Mouse (Mus musculus) neural tube, embryonic 13.5 days (tissue): Measurements from ENCODE around the gene Luzp1. TPM values are rescaled to one million over a fixed set of nuclear protein-coding genes. Genes with fewer than 3 reads are reported as not detected.
A peak's percentile ranks its signal among the peaks of the same experiment; 100 is the strongest.

Source experiments
- ATAC-seq: fragments of 200-750 bp; cut with Nextera tagmentation; 2 replicates; pipeline ENCODE4 v1.8.0; 2017; ENCODE audit warnings: low read depth, mild to moderate bottlenecking, moderate TSS enrichment, moderate library complexity
- H3K27ac ChIP-seq: fragments of 300-500 bp; sonication (generic); replicated peaks from 2 replicates; pipeline ENCODE4 v1.5.1; 2015; ENCODE audit warnings: moderate library complexity, mild to moderate bottlenecking, inconsistent platforms
- H3K27me3 ChIP-seq: fragments of 300-500 bp; sonication (generic); 2 replicates; pipeline ENCODE4 v1.6.1; 2015; ENCODE audit warnings: mild to moderate bottlenecking, inconsistent platforms
- H3K36me3 ChIP-seq: fragments of 300-500 bp; sonication (generic); 2 replicates; pipeline ENCODE4 v1.6.1; 2015; ENCODE audit warnings: mild to moderate bottlenecking, inconsistent platforms
- H3K4me1 ChIP-seq: fragments of 300-500 bp; sonication (generic); replicated peaks from 2 replicates; pipeline ENCODE4 v1.6.1; 2015; ENCODE audit warnings: inconsistent platforms
- H3K4me2 ChIP-seq: fragments of 300-500 bp; sonication (generic); 2 replicates; pipeline ENCODE4 v1.6.1; 2015; ENCODE audit warnings: inconsistent platforms, mild to moderate bottlenecking, moderate library complexity
- H3K4me3 ChIP-seq: fragments of 300-500 bp; sonication (generic); 2 replicates; pipeline ENCODE4 v1.5.1; 2015; ENCODE audit warnings: mild to moderate bottlenecking, inconsistent platforms
- H3K9ac ChIP-seq: fragments of 300-500 bp; sonication (generic); 2 replicates; pipeline ENCODE4 v1.6.1; 2015; ENCODE audit warnings: moderate library complexity, mild to moderate bottlenecking, inconsistent platforms
- H3K9me3 ChIP-seq: fragments of 300-500 bp; sonication (generic); 2 replicates; pipeline ENCODE4 v1.6.1; 2016; ENCODE audit warnings: inconsistent platforms
- WGBS: fragments of 180-500 bp; shearing (Covaris S2); methylation state at CpG from one replicate; pipeline ENCODE4 v1.1.7; 2015; 5-methylcytosine and 5-hydroxymethylcytosine counted together
- polyA plus RNA-seq: library from polyadenylated mRNA; unstranded; fragments of >200 nt; fragmentation: Nextera tagmentation; extraction: Ambion mirVana; gene quantifications from 2 replicates; pipeline ENCODE4 v1.2.1, GENCODE M21; 2015

The Luzp1 gene
- polyA plus RNA-seq, 1 experiment from 2014 or later: 70.9 TPM

DNA sequence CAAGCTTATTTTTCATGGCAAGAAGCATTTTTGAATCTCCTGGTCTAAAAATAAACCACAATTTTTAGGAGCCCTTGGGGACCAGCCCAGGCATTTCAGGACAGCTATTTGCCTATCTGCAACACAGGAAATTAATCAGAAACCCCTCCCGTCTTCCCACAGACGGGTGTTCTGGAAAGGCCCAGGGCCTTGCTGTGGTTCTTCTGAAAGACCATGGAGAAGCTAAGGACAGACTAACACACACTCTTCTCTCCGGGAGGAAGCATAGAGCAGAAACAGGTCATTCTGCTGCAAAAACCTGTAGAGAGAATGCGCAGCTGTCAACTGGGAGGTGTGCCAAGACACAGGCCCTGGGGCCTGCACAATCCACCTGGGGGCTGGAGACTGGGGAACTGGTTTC, 3.3 kb upstream of the Luzp1 start:
- Histone ChIP-seq H3K4me1 (peaks cover 51% of the 10 kb centered on the region), H3K27ac (no peak overlapping the region), H3K9me3 (no peaks in the 10 kb centered on the region), H3K36me3 (no peaks in the 10 kb centered on the region), H3K4me2 (no peak overlapping the region), H3K9ac (no peak overlapping the region), H3K4me3 (no peak overlapping the region), H3K27me3 (peaks cover 35% of the 10 kb centered on the region)
- WGBS: 47% methylated on average over 4 of the region's 4 CpGs
- no peak for ATAC-seq

DNA sequence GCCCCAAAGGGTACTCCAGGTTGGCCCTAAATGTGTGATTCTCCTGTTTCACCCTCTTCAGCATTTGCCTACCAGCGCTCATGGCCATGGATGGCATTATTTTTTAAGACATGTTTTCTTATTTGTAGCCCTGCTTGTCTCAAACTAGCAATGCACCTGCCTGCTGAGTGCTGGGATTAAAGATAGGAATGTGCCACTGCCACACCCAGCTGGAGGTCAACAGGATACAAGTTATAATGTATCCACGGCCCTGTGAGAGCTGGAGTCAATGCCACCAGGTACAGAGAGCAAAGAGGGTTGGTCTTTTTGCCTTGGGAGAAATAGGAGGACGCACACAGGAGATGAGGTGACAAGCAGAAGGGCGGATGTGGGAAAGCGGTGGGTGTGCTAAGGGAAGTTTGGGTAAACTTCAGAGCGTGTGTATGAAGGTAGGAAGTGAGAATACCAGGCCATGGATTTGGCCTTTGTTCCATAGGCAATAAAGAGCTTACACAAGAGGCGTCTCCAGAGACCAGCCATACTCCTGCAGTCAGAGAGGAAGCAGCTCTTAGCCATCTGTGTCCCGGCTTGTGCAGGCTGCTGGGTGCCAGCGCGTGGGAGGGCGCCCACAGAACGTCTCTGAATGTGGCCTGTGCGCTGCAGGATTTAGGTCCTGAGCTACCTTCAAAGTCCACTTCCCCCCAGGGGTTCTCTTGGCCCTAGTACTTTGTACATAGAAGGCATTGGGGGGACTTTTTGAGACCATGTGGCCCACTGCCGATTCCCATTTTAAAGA, 821 bp upstream of the Luzp1 start:
- Histone ChIP-seq H3K4me3 (no peak overlapping the region), H3K4me1 (peaks cover 42% of the 10 kb centered on the region), H3K9ac (no peak overlapping the region), H3K4me2 (peak overlapping the region; percentile 70), H3K36me3 (no peaks in the 10 kb centered on the region), H3K27ac (peak overlapping the region; percentile 29; the same call in 1 of the 2 replicates), H3K9me3 (no peaks in the 10 kb centered on the region), H3K27me3 (peaks cover 16% of the 10 kb centered on the region)
- WGBS: 66% methylated on average over 14 of the region's 14 CpGs
- ATAC-seq: peak; percentile 48; the same call in 1 of the 2 replicates

DNA sequence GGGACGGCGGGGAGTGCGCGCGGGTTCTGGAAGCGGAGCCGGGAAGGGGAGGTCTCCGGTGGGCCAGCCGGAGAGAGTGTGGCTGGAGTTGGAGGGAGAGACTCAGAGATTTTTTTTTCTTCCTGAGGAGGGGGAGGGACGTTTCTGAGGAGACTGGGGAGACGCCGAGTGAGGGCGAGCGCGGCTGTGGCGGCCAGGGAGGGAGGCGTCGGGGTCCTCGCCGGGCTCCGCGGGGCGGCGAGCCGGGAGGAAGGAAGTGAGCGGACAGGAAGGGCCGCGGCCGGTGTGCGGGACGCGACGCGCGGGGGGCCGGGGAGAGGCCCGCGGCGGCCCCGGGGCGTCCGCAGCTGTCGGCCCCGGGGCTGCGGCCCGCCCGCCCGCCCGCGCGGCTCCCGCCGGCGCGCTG, 383 bp downstream of the Luzp1 start:
- Histone ChIP-seq H3K4me1 (peaks cover 45% of the 10 kb centered on the region), H3K9me3 (no peaks in the 10 kb centered on the region), H3K4me3 (peak overlapping the region; percentile 93), H3K36me3 (no peaks in the 10 kb centered on the region), H3K9ac (peak overlapping the region; percentile 91), H3K27me3 (peaks cover 4% of the 10 kb centered on the region), H3K4me2 (peak overlapping the region; percentile 70), H3K27ac (peak overlapping the region; percentile 97)
- ATAC-seq: peak; percentile 87
- WGBS: 0% methylated on average over 43 of the region's 55 CpGs

DNA sequence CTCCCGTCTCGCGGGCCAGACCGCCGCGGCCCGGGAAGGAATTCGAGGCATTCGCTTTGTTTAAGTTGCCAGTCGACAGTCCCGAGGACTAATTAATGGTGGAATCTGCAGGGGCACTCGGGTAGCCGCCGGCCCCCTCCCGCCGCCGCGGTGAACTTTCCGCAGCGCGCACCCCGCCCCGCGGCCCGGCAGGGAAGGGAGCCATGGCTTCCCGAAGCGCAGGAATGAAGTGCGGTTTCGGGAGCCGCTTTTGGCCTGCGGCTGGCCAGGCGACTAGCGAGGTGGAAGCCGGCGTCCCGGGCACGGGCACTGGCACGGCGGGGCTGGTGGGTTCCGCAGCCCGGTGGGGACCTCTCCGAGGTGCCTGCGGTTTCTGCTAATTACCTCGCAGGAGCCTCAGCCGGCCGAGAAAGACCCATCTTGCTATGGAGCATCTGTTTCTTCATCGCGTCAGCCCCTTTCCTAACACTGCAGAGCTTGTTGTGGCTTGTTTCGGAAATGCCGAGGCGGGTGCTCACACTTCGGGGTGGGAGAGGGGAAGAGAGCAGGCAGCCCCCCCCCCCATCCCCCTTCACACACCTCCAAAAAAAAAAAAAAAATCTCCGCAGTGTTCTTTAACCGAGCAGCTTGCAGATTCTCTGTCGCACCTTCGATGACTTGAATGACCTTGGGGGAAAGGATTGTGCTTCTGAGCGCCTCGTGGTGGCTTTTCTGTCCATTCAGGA, 948 bp downstream of the Luzp1 start:
- WGBS: under 1% methylated on average over 53 of the region's 58 CpGs
- peak; percentile 40 for ATAC-seq
- H3K4me3 ChIP-seq: peak overlapping the region; percentile 93
- H3K36me3 ChIP-seq: no peaks in the 10 kb centered on the region
- H3K4me1 ChIP-seq: peaks cover 45% of the 10 kb centered on the region
- no peaks in the 10 kb centered on the region for H3K27me3 ChIP-seq
- no peaks in the 10 kb centered on the region for H3K9me3 ChIP-seq
- peak overlapping the region; percentile 91 for H3K9ac ChIP-seq
- H3K4me2 ChIP-seq: peak overlapping the region; percentile 70
- peak overlapping the region; percentile 97 for H3K27ac ChIP-seq

DNA sequence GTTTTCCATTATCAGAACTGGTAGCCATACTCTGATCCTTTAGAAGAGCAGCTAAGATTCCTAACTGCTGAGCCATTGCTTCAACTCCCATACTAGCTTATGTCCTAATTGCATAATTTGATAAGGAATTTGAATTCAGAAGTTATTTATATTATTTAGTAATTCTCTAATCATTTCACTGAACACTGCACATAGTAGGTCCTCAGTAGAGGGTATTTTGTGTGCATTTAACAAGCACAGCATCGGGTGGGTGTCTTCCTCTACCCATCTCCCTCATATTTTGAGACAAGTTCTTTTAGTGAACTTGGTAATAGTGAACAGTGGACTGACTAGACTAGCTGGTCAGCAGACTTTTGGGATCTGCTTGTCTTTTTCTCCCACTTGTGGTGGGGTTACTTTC, 7.1 kb downstream of the Luzp1 start:
- no peak for ATAC-seq
- no peak overlapping the region for H3K4me2 ChIP-seq
- H3K27ac ChIP-seq: no peak overlapping the region
- H3K4me3 ChIP-seq: no peak overlapping the region
- no peaks in the 10 kb centered on the region for H3K27me3 ChIP-seq
- no peaks in the 10 kb centered on the region for H3K9me3 ChIP-seq
- H3K4me1 ChIP-seq: peaks cover 17% of the 10 kb centered on the region
- WGBS: 88% methylated on average over 1 of the region's 1 CpGs
- no peak overlapping the region for H3K9ac ChIP-seq
- no peaks in the 10 kb centered on the region for H3K36me3 ChIP-seq

DNA sequence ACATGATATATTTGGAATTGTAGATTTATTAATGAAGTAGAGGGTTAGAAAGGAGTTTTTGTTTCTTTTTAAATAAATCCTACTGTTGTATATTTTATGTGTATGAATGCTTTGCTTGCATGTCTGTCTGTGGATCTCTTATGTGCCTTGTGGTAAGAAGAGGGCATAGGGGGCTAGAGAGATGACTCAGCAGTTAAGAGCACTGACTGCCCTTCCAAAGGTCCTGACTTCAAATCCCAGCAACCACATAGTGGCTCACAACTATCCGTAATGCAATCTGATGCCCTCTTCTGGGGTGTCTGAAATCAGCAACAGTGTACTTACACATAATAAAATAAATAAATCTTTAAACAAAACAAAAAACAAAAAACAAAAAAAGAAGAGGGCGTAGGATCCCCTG, 17.0 kb downstream of the Luzp1 start:
- H3K9me3 ChIP-seq: no peaks in the 10 kb centered on the region
- 86% methylated on average over 2 of the region's 2 CpGs for WGBS
- H3K27ac ChIP-seq: no peak overlapping the region
- no peaks in the 10 kb centered on the region for H3K4me1 ChIP-seq
- H3K4me2 ChIP-seq: no peak overlapping the region
- ATAC-seq: no peak
- H3K9ac ChIP-seq: no peak overlapping the region
- no peak overlapping the region for H3K4me3 ChIP-seq
- no peaks in the 10 kb centered on the region for H3K36me3 ChIP-seq
- H3K27me3 ChIP-seq: no peaks in the 10 kb centered on the region

DNA sequence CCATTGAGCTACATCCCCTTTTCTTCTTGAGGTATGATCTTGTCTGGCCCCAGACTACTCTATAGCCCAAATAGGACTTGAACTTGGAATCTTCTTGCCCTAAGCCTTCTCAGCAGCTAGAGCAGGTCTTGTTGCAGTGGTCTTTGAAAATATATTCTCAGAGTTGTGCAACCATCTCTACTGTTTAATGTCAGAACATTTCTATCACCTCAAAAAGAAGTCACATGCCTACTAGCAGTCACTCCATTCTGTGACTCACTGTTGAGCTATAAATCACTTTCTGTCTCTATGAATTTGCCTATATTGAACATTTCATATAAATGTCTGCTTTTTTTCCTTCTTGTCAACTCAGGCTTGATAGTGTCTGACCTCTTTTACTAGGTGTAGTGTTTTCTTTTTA, 26.4 kb downstream of the Luzp1 start:
- H3K9ac ChIP-seq: no peak overlapping the region
- no peak overlapping the region for H3K4me2 ChIP-seq
- H3K4me3 ChIP-seq: no peak overlapping the region
- ATAC-seq: no peak
- H3K4me1 ChIP-seq: no peaks in the 10 kb centered on the region
- no peaks in the 10 kb centered on the region for H3K27me3 ChIP-seq
- H3K36me3 ChIP-seq: no peaks in the 10 kb centered on the region
- no peaks in the 10 kb centered on the region for H3K9me3 ChIP-seq
- no peak overlapping the region for H3K27ac ChIP-seq

DNA sequence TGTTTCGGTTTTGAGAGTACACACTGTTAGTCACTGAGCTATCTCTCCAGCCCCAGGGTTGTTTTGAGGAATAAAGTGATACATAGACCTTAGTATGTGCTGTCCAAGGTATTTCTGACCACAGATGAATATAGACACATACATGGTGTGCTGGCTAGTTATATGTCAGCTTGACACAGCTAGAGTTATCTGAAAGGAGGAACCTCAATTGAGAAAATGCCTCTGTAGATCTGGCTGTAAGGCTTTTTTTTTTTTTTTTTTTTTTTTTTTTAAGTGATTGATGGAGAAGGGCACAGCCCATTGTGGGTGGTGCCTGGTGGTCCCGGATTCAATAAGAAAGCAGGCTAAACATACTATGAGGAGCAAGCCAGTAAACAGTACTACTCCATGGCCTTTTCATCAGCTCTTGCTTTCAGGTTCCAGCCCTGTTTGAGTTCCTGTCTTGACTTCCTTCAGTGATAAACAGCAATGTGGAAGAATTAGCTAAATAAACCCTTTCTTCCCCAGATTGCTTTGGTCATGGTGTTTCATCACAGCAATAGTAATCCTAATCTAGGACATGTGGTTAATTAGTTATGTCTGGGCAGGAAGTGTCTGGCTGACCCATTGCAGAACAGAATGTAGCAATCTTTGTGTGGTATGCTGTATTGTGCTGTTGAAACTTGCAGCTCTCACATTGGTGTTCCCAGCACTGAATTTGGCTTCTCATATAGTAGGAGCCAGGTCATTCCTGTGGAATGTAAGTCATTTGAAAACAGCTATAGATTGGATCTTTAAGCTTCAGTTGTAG, 36.1 kb downstream of the Luzp1 start:
- H3K4me1 ChIP-seq: no peaks in the 10 kb centered on the region
- H3K27ac ChIP-seq: no peak overlapping the region
- no peaks in the 10 kb centered on the region for H3K27me3 ChIP-seq
- no peaks in the 10 kb centered on the region for H3K9me3 ChIP-seq
- H3K4me3 ChIP-seq: no peak overlapping the region
- no peak overlapping the region for H3K9ac ChIP-seq
- no peaks in the 10 kb centered on the region for H3K36me3 ChIP-seq
- H3K4me2 ChIP-seq: no peak overlapping the region
- no peak for ATAC-seq
- WGBS: 45% methylated on average over 2 of the region's 2 CpGs

DNA sequence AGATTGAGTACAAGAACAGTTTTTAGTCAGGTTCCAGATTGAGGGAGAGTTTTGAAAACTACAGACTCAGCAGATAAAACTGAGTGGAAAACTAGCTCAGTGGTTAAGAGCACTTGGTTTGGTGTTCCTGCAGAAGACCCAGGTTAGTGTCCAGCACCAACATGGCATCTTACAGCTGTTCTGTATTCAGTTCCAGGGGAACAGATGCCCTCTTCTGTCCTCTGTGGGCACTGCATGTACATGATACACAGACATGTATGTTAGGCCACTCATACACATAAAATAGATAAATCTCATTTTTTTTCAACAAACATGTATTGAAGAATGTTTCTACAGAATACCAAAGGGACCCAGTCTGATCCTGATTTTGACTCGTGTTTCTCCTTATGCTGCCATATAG, 40.3 kb downstream of the Luzp1 start:
- Histone ChIP-seq H3K27me3 (no peaks in the 10 kb centered on the region), H3K9ac (no peak overlapping the region), H3K4me2 (no peak overlapping the region), H3K36me3 (no peaks in the 10 kb centered on the region), H3K9me3 (no peaks in the 10 kb centered on the region), H3K4me1 (peaks cover 14% of the 10 kb centered on the region), H3K4me3 (no peak overlapping the region), H3K27ac (no peak overlapping the region)
- ATAC-seq: no peak
- 82% methylated on average over 1 of the region's 1 CpGs for WGBS

DNA sequence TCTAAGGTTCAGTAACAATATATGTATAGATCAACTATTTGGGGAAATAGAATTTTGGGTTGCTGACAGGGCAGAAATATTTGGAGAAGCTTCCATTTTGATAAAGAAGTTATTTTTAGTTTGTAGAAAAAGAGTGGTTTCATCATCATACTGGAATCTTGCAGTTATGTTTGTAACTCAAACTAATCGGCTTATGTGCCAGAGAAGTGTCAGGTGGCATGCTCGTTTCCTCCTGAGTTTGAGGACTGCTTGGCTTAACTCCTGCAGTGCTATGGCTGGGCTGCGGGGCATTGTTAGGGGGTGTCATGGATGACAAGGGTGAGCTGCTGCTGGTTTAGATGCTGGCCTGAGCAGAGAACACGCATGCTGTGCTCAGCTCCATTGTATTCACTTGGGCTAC, 42.1 kb downstream of the Luzp1 start:
- H3K27me3 ChIP-seq: no peaks in the 10 kb centered on the region
- no peak overlapping the region for H3K4me2 ChIP-seq
- ATAC-seq: no peak
- no peaks in the 10 kb centered on the region for H3K36me3 ChIP-seq
- no peaks in the 10 kb centered on the region for H3K9me3 ChIP-seq
- 64% methylated on average over 4 of the region's 4 CpGs for WGBS
- H3K9ac ChIP-seq: no peak overlapping the region
- no peak overlapping the region for H3K27ac ChIP-seq
- H3K4me3 ChIP-seq: no peak overlapping the region
- peaks cover 14% of the 10 kb centered on the region for H3K4me1 ChIP-seq

DNA sequence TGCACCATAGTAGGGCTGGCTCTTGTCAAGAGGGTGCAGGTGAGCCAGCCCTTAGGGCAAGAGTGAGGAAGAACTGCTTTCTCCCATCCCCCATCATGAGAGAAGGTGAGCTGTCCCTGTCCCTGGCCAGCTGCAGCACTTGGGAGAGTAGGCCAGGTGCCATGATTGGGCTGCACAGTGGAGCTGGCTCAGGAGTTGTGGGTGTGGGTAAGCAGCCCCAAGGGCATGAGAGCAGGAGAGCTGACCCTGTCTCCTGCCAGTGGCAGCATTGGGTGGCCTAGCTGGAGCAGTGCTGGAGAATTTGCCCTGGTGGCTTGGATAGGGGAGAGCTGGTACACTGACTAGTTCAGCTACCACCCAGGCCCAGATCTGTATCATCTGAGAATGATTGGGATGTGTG, 43.3 kb downstream of the Luzp1 start:
- Histone ChIP-seq H3K4me3 (no peak overlapping the region), H3K9ac (no peak overlapping the region), H3K36me3 (no peaks in the 10 kb centered on the region), H3K27me3 (no peaks in the 10 kb centered on the region), H3K27ac (no peak overlapping the region), H3K4me2 (no peak overlapping the region), H3K4me1 (peaks cover 14% of the 10 kb centered on the region), H3K9me3 (no peaks in the 10 kb centered on the region)
- ATAC-seq: no peak

DNA sequence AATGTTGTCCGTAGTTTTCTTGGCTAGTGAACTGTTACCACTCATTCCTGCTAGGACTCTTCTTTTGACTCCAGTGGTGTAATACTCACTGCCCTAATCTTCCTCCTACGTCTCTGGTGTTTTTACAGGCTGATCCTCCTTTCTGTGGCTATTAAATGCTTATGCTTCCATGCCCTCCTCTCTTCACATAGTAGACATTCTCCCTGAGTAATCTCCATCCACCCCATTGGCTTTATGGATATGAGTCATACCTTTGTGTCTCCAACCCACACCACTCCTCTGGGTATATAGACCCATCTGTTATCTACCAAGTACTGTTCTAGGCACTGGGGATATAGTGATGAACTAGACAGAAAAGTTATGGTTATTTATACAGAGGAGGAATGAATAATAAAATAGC, 48.6 kb downstream of the Luzp1 start:
- no peak for ATAC-seq
- WGBS: 82% methylated on average over 2 of the region's 2 CpGs
- Histone ChIP-seq H3K9me3 (no peaks in the 10 kb centered on the region), H3K4me3 (no peak overlapping the region), H3K27me3 (no peaks in the 10 kb centered on the region), H3K27ac (no peak overlapping the region), H3K4me1 (peaks cover 13% of the 10 kb centered on the region), H3K9ac (no peak overlapping the region), H3K36me3 (0 out of 2 replicates have a peak, but pooled peaks cover 5% of the 10 kb centered on the region), H3K4me2 (no peak overlapping the region)
